Mouse (Mus musculus): ENCODE results near the gene BC025920. TPM values are rescaled to one million over a fixed set of nuclear protein-coding genes. Genes with fewer than 3 reads are reported as not detected.
"Not testable (repeated sequence)": the region's sequence is repeated elsewhere in the genome, so short reads cannot be mapped to it uniquely, and the experiment has no call there.

Gene BC025920
- polyA plus RNA-seq, 1 experiment: 1.8 TPM

GRCm38 (mm10) chr10:81626994-81627835 lies 21.1 kb downstream of the BC025920 start, which contains the start of gene Sirt6:
Gene Sirt6 (minus strand): TSS chr10:81627797.
- Histone ChIP-seq H3K4me3 (ENCODE audit: extremely low read depth, insufficient read depth, insufficient read length) (peak within 1 kb of the TSS; percentile 91), H3K27me3 (ENCODE audit: control insufficient read depth, insufficient read depth, low read length) (no peaks in the 10 kb centered on the region), H3K36me3 (ENCODE audit: control insufficient read depth, insufficient read depth, low read length) (peaks cover 2% of the 10 kb centered on the region; the same call in 1 of the 2 replicates), H3K4me1 (ENCODE audit: control insufficient read depth, insufficient read depth, insufficient read length) (peaks cover 4% of the 10 kb centered on the region; the same call in 1 of the 2 replicates), H3K27ac (ENCODE audit: insufficient read depth, low read length) (peak within 1 kb of the TSS; percentile 87)
- DNase-seq (ENCODE audit: low read depth in 1 of 2, low spot score in 2 of 2): peak; percentile 86 to 87
- WGBS: 3% methylated on average over 40 of the region's 40 CpGs
- TF ChIP-seq CTCF (IDR thresholded peaks at IDR 0.05; ENCODE audit: extremely low read depth, insufficient read depth, insufficient read length, insufficient replicate concordance) (no peak), POLR2A (IDR thresholded peaks at IDR 0.05; ENCODE audit: low read depth, low read length) (peak; percentile 35; the same call in 1 of the 2 replicates)

- 32% methylated on average over 7 of the region's 7 CpGs for WGBS
- Histone ChIP-seq H3K4me1 (ENCODE audit: control insufficient read depth, insufficient read depth, insufficient read length) (peaks cover 4% of the 10 kb centered on the region; the same call in 1 of the 2 replicates), H3K27me3 (ENCODE audit: control insufficient read depth, insufficient read depth, low read length) (no peaks in the 10 kb centered on the region), H3K4me3 (ENCODE audit: extremely low read depth, insufficient read depth, insufficient read length) (peak overlapping the region; percentile 91), H3K36me3 (ENCODE audit: control insufficient read depth, insufficient read depth, low read length) (no peaks in the 10 kb centered on the region), H3K27ac (ENCODE audit: insufficient read depth, low read length) (peak overlapping the region; percentile 87)
- DNase-seq (ENCODE audit: low read depth in 1 of 2, low spot score in 2 of 2): no peak
- TF ChIP-seq CTCF (IDR thresholded peaks at IDR 0.05; ENCODE audit: extremely low read depth, insufficient read depth, insufficient read length, insufficient replicate concordance): no peak
These were observed 21.8 kb downstream of the BC025920 start for GRCm38 (mm10) chr10:81627836-81628220.

- TF ChIP-seq CTCF (IDR thresholded peaks at IDR 0.05; ENCODE audit: extremely low read depth, insufficient read depth, insufficient read length, insufficient replicate concordance): no peak
- no peak for TF ChIP-seq POLR2A (IDR thresholded peaks at IDR 0.05; ENCODE audit: low read depth, low read length)
- Histone ChIP-seq H3K4me1 (ENCODE audit: control insufficient read depth, insufficient read depth, insufficient read length) (peaks cover 4% of the 10 kb centered on the region; the same call in 1 of the 2 replicates), H3K36me3 (ENCODE audit: control insufficient read depth, insufficient read depth, low read length) (no peaks in the 10 kb centered on the region), H3K4me3 (ENCODE audit: extremely low read depth, insufficient read depth, insufficient read length) (peak within 1 kb of the TSS; percentile 91), H3K27me3 (ENCODE audit: control insufficient read depth, insufficient read depth, low read length) (no peaks in the 10 kb centered on the region), H3K27ac (ENCODE audit: insufficient read depth, low read length) (peak within 1 kb of the TSS; percentile 87)
- WGBS: 91% methylated on average over 16 of the region's 16 CpGs
- no peak for DNase-seq (ENCODE audit: low read depth in 1 of 2, low spot score in 2 of 2)
These were observed 22.3 kb downstream of the BC025920 start, which contains the start of gene Ankrd24 for GRCm38 (mm10) chr10:81628390-81628789. Gene Ankrd24 (plus strand): TSS chr10:81628540.

GRCm38 (mm10) chr10:81633253-81634099 lies 27.4 kb downstream of the BC025920 start:
- WGBS: 6% methylated on average over 36 of the region's 37 CpGs
- no peak for TF ChIP-seq CTCF (IDR thresholded peaks at IDR 0.05; ENCODE audit: extremely low read depth, insufficient read depth, insufficient read length, insufficient replicate concordance)
- TF ChIP-seq POLR2A (IDR thresholded peaks at IDR 0.05; ENCODE audit: low read depth, low read length): no peak
- Histone ChIP-seq H3K27ac (ENCODE audit: insufficient read depth, low read length) (no peak overlapping the region), H3K4me1 (ENCODE audit: control insufficient read depth, insufficient read depth, insufficient read length) (peaks cover 6% of the 10 kb centered on the region; the same call in 1 of the 2 replicates), H3K27me3 (ENCODE audit: control insufficient read depth, insufficient read depth, low read length) (no peaks in the 10 kb centered on the region), H3K4me3 (ENCODE audit: extremely low read depth, insufficient read depth, insufficient read length) (peak overlapping the region; percentile 43), H3K36me3 (ENCODE audit: control insufficient read depth, insufficient read depth, low read length) (no peaks in the 10 kb centered on the region)
- peak; percentile 47 to 76 for DNase-seq (ENCODE audit: low read depth in 1 of 2, low spot score in 2 of 2)

- DNase-seq (ENCODE audit: low read depth in 1 of 2, low spot score in 2 of 2): no peak
- no peaks in the 10 kb centered on the region for H3K36me3 ChIP-seq (ENCODE audit: control insufficient read depth, insufficient read depth, low read length)
- no peaks in the 10 kb centered on the region for H3K27me3 ChIP-seq (ENCODE audit: control insufficient read depth, insufficient read depth, low read length)
- H3K4me1 ChIP-seq (ENCODE audit: control insufficient read depth, insufficient read depth, insufficient read length): peaks cover 6% of the 10 kb centered on the region; the same call in 1 of the 2 replicates
- no peak overlapping the region for H3K27ac ChIP-seq (ENCODE audit: insufficient read depth, low read length)
- 39% methylated on average over 8 of the region's 8 CpGs for WGBS
- no peak overlapping the region for H3K4me3 ChIP-seq (ENCODE audit: extremely low read depth, insufficient read depth, insufficient read length)
- TF ChIP-seq POLR2A (IDR thresholded peaks at IDR 0.05; ENCODE audit: low read depth, low read length) (no peak), CTCF (IDR thresholded peaks at IDR 0.05; ENCODE audit: extremely low read depth, insufficient read depth, insufficient read length, insufficient replicate concordance) (no peak)
These were observed 30.3 kb downstream of the BC025920 start for GRCm38 (mm10) chr10:81636338-81636737.

- H3K36me3 ChIP-seq (ENCODE audit: control insufficient read depth, insufficient read depth, low read length): no peaks in the 10 kb centered on the region
- H3K27me3 ChIP-seq (ENCODE audit: control insufficient read depth, insufficient read depth, low read length): no peaks in the 10 kb centered on the region
- H3K4me3 ChIP-seq (ENCODE audit: extremely low read depth, insufficient read depth, insufficient read length): no peak overlapping the region
- no peak for DNase-seq (ENCODE audit: low read depth in 1 of 2, low spot score in 2 of 2)
- WGBS: 81% methylated on average over 6 of the region's 6 CpGs
- H3K4me1 ChIP-seq (ENCODE audit: control insufficient read depth, insufficient read depth, insufficient read length): peaks cover 13% of the 10 kb centered on the region; the same call in 1 of the 2 replicates
- H3K27ac ChIP-seq (ENCODE audit: insufficient read depth, low read length): no peak overlapping the region
- TF ChIP-seq POLR2A (IDR thresholded peaks at IDR 0.05; ENCODE audit: low read depth, low read length): no peak
- TF ChIP-seq CTCF (IDR thresholded peaks at IDR 0.05; ENCODE audit: extremely low read depth, insufficient read depth, insufficient read length, insufficient replicate concordance): no peak
These were observed 32.0 kb downstream of the BC025920 start for GRCm38 (mm10) chr10:81638101-81638500.

GRCm38 (mm10) chr10:81640825-81641224 lies 34.8 kb downstream of the BC025920 start:
- not testable (repeated sequence) for H3K27ac ChIP-seq (ENCODE audit: insufficient read depth, low read length); H3K4me1 ChIP-seq (ENCODE audit: control insufficient read depth, insufficient read depth, insufficient read length); DNase-seq (ENCODE audit: low read depth in 1 of 2, low spot score in 2 of 2); H3K27me3 ChIP-seq (ENCODE audit: control insufficient read depth, insufficient read depth, low read length); H3K4me3 ChIP-seq (ENCODE audit: extremely low read depth, insufficient read depth, insufficient read length); H3K36me3 ChIP-seq (ENCODE audit: control insufficient read depth, insufficient read depth, low read length)
- 67% methylated on average over 4 of the region's 4 CpGs for WGBS

Measured in spleen, adult 2 months (tissue).